Mouse (Mus musculus): ENCODE measurements around the gene Rbm12. TPM values are rescaled to one million over a fixed set of nuclear protein-coding genes. Genes with fewer than 3 reads are reported as not detected.

The Rbm12 gene
- polyA plus RNA-seq (2014; fragmentation: Nextera tagmentation; extraction: Ambion mirVana): 30.1 and 33.4 TPM in 2 replicates

- H3K27ac ChIP-seq (ENCODE audit: low read depth, low read length): peak within 1 kb of the TSS; percentile 93
- H3K4me2 ChIP-seq (ENCODE audit: low read length): peak within 1 kb of the TSS; percentile 75
- no peaks in the 10 kb centered on the region for H3K9me3 ChIP-seq (replicated peaks; ENCODE audit: control insufficient read depth, low read length)
- peak within 1 kb of the TSS; percentile 77 for H3K4me3 ChIP-seq (ENCODE audit: low read depth, low read length)
- no peaks in the 10 kb centered on the region for H3K36me3 ChIP-seq (ENCODE audit: control insufficient read depth, insufficient read depth, low read length)
- under 1% methylated on average over 70 of the region's 74 CpGs for WGBS
- ATAC-seq: peak; percentile 96
- H3K9ac ChIP-seq (ENCODE audit: low read length): peak within 1 kb of the TSS; percentile 97
- H3K27me3 ChIP-seq (replicated peaks; ENCODE audit: control insufficient read depth, insufficient read depth, low read length): no peaks in the 10 kb centered on the region
- H3K4me1 ChIP-seq (ENCODE audit: control insufficient read depth, insufficient read depth, low read length): peaks cover 9% of the 10 kb centered on the region
- peak; percentile 96 for DNase-seq (ENCODE audit: low spot score)
Measured at GRCm38 (mm10) chr2:156111358-156112079, at the start of gene Rbm12, which contains the start of gene Cpne1. Gene Rbm12 (minus strand): TSS chr2:156111978. Gene Cpne1 (minus strand): TSS chr2:156111965.

- Histone ChIP-seq H3K36me3 (ENCODE audit: control insufficient read depth, insufficient read depth, low read length) (peaks cover 73% of the 10 kb centered on the region), H3K4me3 (ENCODE audit: low read depth, low read length) (no peak overlapping the region), H3K27ac (ENCODE audit: low read depth, low read length) (no peak overlapping the region), H3K27me3 (replicated peaks; ENCODE audit: control insufficient read depth, insufficient read depth, low read length) (no peaks in the 10 kb centered on the region), H3K9ac (ENCODE audit: low read length) (no peak overlapping the region), H3K4me2 (ENCODE audit: low read length) (no peak overlapping the region), H3K4me1 (ENCODE audit: control insufficient read depth, insufficient read depth, low read length) (no peaks in the 10 kb centered on the region), H3K9me3 (replicated peaks; ENCODE audit: control insufficient read depth, low read length) (no peaks in the 10 kb centered on the region)
- no peak for DNase-seq (ENCODE audit: low spot score)
- ATAC-seq: no peak
Measured at GRCm38 (mm10) chr2:156151538-156151937, 39.8 kb upstream of the Rbm12 start.

GRCm38 (mm10) chr2:156147316-156147915 is 35.6 kb upstream of the Rbm12 start:
- H3K36me3 ChIP-seq (ENCODE audit: control insufficient read depth, insufficient read depth, low read length): peaks cover 58% of the 10 kb centered on the region
- no peak overlapping the region for H3K4me2 ChIP-seq (ENCODE audit: low read length)
- H3K27ac ChIP-seq (ENCODE audit: low read depth, low read length): no peak overlapping the region
- no peak for ATAC-seq
- H3K9me3 ChIP-seq (replicated peaks; ENCODE audit: control insufficient read depth, low read length): no peaks in the 10 kb centered on the region
- no peak for DNase-seq (ENCODE audit: low spot score)
- H3K9ac ChIP-seq (ENCODE audit: low read length): no peak overlapping the region
- H3K4me1 ChIP-seq (ENCODE audit: control insufficient read depth, insufficient read depth, low read length): peaks cover 4% of the 10 kb centered on the region; the same call in 1 of the 2 replicates
- H3K27me3 ChIP-seq (replicated peaks; ENCODE audit: control insufficient read depth, insufficient read depth, low read length): no peaks in the 10 kb centered on the region
- WGBS: 88% methylated on average over 3 of the region's 3 CpGs
- H3K4me3 ChIP-seq (ENCODE audit: low read depth, low read length): no peak overlapping the region

- Histone ChIP-seq H3K4me3 (ENCODE audit: low read depth, low read length) (no peak overlapping the region), H3K4me2 (ENCODE audit: low read length) (no peak overlapping the region), H3K27ac (ENCODE audit: low read depth, low read length) (no peak overlapping the region), H3K27me3 (replicated peaks; ENCODE audit: control insufficient read depth, insufficient read depth, low read length) (no peaks in the 10 kb centered on the region), H3K9me3 (replicated peaks; ENCODE audit: control insufficient read depth, low read length) (no peaks in the 10 kb centered on the region), H3K9ac (ENCODE audit: low read length) (no peak overlapping the region), H3K36me3 (ENCODE audit: control insufficient read depth, insufficient read depth, low read length) (peaks cover 53% of the 10 kb centered on the region), H3K4me1 (ENCODE audit: control insufficient read depth, insufficient read depth, low read length) (peaks cover 4% of the 10 kb centered on the region; the same call in 1 of the 2 replicates)
- WGBS: 63% methylated on average over 5 of the region's 5 CpGs
- DNase-seq (ENCODE audit: low spot score) (peak; percentile 13), ATAC-seq (no peak)
Measured at GRCm38 (mm10) chr2:156146272-156146989, 34.7 kb upstream of the Rbm12 start.

GRCm38 (mm10) chr2:156145486-156146130 is 33.8 kb upstream of the Rbm12 start:
- peaks cover 47% of the 10 kb centered on the region for H3K36me3 ChIP-seq (ENCODE audit: control insufficient read depth, insufficient read depth, low read length)
- no peak overlapping the region for H3K9ac ChIP-seq (ENCODE audit: low read length)
- peaks cover 4% of the 10 kb centered on the region; the same call in 1 of the 2 replicates for H3K4me1 ChIP-seq (ENCODE audit: control insufficient read depth, insufficient read depth, low read length)
- DNase-seq (ENCODE audit: low spot score): no peak
- no peak overlapping the region for H3K4me3 ChIP-seq (ENCODE audit: low read depth, low read length)
- no peaks in the 10 kb centered on the region for H3K9me3 ChIP-seq (replicated peaks; ENCODE audit: control insufficient read depth, low read length)
- 54% methylated on average over 11 of the region's 11 CpGs for WGBS
- peak overlapping the region; percentile 77 for H3K4me2 ChIP-seq (ENCODE audit: low read length)
- H3K27ac ChIP-seq (ENCODE audit: low read depth, low read length): no peak overlapping the region
- H3K27me3 ChIP-seq (replicated peaks; ENCODE audit: control insufficient read depth, insufficient read depth, low read length): no peaks in the 10 kb centered on the region
- no peak for ATAC-seq

GRCm38 (mm10) chr2:156143953-156144724 is 32.4 kb upstream of the Rbm12 start, which contains the start of the genes Romo1 and Nfs1:
Gene Romo1 (plus strand): TSS chr2:156144039.
Gene Nfs1 (minus strand): TSS chr2:156144186.
- Histone ChIP-seq H3K4me3 (ENCODE audit: low read depth, low read length) (peak within 1 kb of the TSS; percentile 75), H3K27me3 (replicated peaks; ENCODE audit: control insufficient read depth, insufficient read depth, low read length) (no peaks in the 10 kb centered on the region), H3K27ac (ENCODE audit: low read depth, low read length) (peak within 1 kb of the TSS; percentile 91), H3K4me2 (ENCODE audit: low read length) (peak within 1 kb of the TSS; percentile 77), H3K4me1 (ENCODE audit: control insufficient read depth, insufficient read depth, low read length) (peaks cover 4% of the 10 kb centered on the region; the same call in 1 of the 2 replicates), H3K36me3 (ENCODE audit: control insufficient read depth, insufficient read depth, low read length) (peaks cover 38% of the 10 kb centered on the region), H3K9me3 (replicated peaks; ENCODE audit: control insufficient read depth, low read length) (no peaks in the 10 kb centered on the region), H3K9ac (ENCODE audit: low read length) (peak within 1 kb of the TSS; percentile 84)
- under 1% methylated on average over 69 of the region's 70 CpGs for WGBS
- DNase-seq (ENCODE audit: low spot score): peak; percentile 98
- ATAC-seq: peak; percentile 98

- Histone ChIP-seq H3K27me3 (replicated peaks; ENCODE audit: control insufficient read depth, insufficient read depth, low read length) (no peaks in the 10 kb centered on the region), H3K27ac (ENCODE audit: low read depth, low read length) (peak overlapping the region; percentile 91), H3K4me2 (ENCODE audit: low read length) (peak overlapping the region; percentile 77), H3K9me3 (replicated peaks; ENCODE audit: control insufficient read depth, low read length) (no peaks in the 10 kb centered on the region), H3K4me1 (ENCODE audit: control insufficient read depth, insufficient read depth, low read length) (peaks cover 4% of the 10 kb centered on the region; the same call in 1 of the 2 replicates), H3K36me3 (ENCODE audit: control insufficient read depth, insufficient read depth, low read length) (peaks cover 31% of the 10 kb centered on the region), H3K9ac (ENCODE audit: low read length) (peak overlapping the region; percentile 84), H3K4me3 (ENCODE audit: low read depth, low read length) (peak overlapping the region; percentile 75)
- ATAC-seq (no peak), DNase-seq (ENCODE audit: low spot score) (no peak)
- WGBS: 2% methylated on average over 16 of the region's 16 CpGs
Measured at GRCm38 (mm10) chr2:156143367-156143766, 31.6 kb upstream of the Rbm12 start.

GRCm38 (mm10) chr2:156142820-156143219 is 31.0 kb upstream of the Rbm12 start:
- peak overlapping the region; percentile 77 for H3K4me2 ChIP-seq (ENCODE audit: low read length)
- DNase-seq (ENCODE audit: low spot score) (no peak), ATAC-seq (no peak)
- H3K27ac ChIP-seq (ENCODE audit: low read depth, low read length): no peak overlapping the region
- WGBS: 82% methylated on average over 2 of the region's 2 CpGs
- H3K4me3 ChIP-seq (ENCODE audit: low read depth, low read length): peak overlapping the region; percentile 75; the same call in 1 of the 2 replicates
- no peaks in the 10 kb centered on the region for H3K27me3 ChIP-seq (replicated peaks; ENCODE audit: control insufficient read depth, insufficient read depth, low read length)
- no peaks in the 10 kb centered on the region for H3K9me3 ChIP-seq (replicated peaks; ENCODE audit: control insufficient read depth, low read length)
- peaks cover 4% of the 10 kb centered on the region; the same call in 1 of the 2 replicates for H3K4me1 ChIP-seq (ENCODE audit: control insufficient read depth, insufficient read depth, low read length)
- H3K9ac ChIP-seq (ENCODE audit: low read length): no peak overlapping the region
- peaks cover 26% of the 10 kb centered on the region for H3K36me3 ChIP-seq (ENCODE audit: control insufficient read depth, insufficient read depth, low read length)
